Mouse (Mus musculus): ENCODE data around the gene Prkcb.

- no peak for TF ChIP-seq CTCF (IDR thresholded peaks at IDR 0.05; ENCODE audit: insufficient read depth, low read length)
- no peak for TF ChIP-seq POLR2A (IDR thresholded peaks at IDR 0.05; ENCODE audit: borderline replicate concordance, extremely low read depth, low read depth, low read length)
Observed at GRCm38 (mm10) chr7:122665311-122666049, 376.9 kb downstream of the Prkcb start.

Measured in lung, adult 2 months (tissue).